ENCODE assay signal across 10 mouse cellular contexts in genomic region chr6:88872811-88873210, GRCm38 (mm10). TPM values are rescaled to one million over a fixed set of nuclear protein-coding genes. Genes with fewer than 3 reads are reported as not detected.
DNase-seq lines count a peak whose midpoint lies in the region; ATAC-seq and TF ChIP-seq lines count a peak whose summit lies in the region.
"Had no signal": no experiment of that assay in that cellular context is flagged by ENCODE, and none has a peak within 500 bp of the region (broad histone marks: within the 10 kb centered on the region; RNA-seq: fewer than 3 reads in every experiment).

No protein-coding gene starts in this region.

- peak overlapping the region; percentile 35; the same call in 1 of the 2 replicates for H3K9ac ChIP-seq in forebrain, embryonic 11.5 days (ENCODE audit: low read length)
- no peak overlapping the region for H3K9ac ChIP-seq in limb, embryonic 14.5 days (ENCODE audit: low read depth, low read length, severe bottlenecking)

- TF ChIP-seq CTCF in gastrocnemius, adult 2 months (IDR thresholded peaks at IDR 0.05): no peak

- H3K9me3 ChIP-seq in forebrain, embryonic 11.5 days (ENCODE audit: control insufficient read depth, low read length): no peaks in the 10 kb centered on the region
- no peaks in the 10 kb centered on the region for H3K9me3 ChIP-seq in limb, embryonic 14.5 days (ENCODE audit: control insufficient read depth, low read length)

- 26% methylated on average over 7 of the region's 7 CpGs for WGBS in forebrain, embryonic 11.5 days
- 24% methylated on average over 7 of the region's 7 CpGs for WGBS in limb, embryonic 14.5 days

- peak; percentile 14 for DNase-seq in gastrocnemius, adult 2 months
- no peak for DNase-seq in gastrocnemius, postnatal 4 days (ENCODE audit: low spot score in 2 of 2)
- DNase-seq in forebrain, embryonic 11.5 days (ENCODE audit: low spot score): no peak
- no peak for DNase-seq in limb, embryonic 14.5 days (ENCODE audit: low spot score)
- peak; percentile 70 for DNase-seq in retina, postnatal 7 days (ENCODE audit: low read depth, low spot score)
- no peak for DNase-seq in layer of hippocampus, postnatal 10 days (ENCODE audit: low spot score in 2 of 2)
- no peak for DNase-seq in gastrocnemius, adult 18-20 months (ENCODE audit: low spot score)
- no peak for DNase-seq in left cerebral cortex, adult 11 months (ENCODE audit: low spot score)
- DNase-seq: gastrocnemius, postnatal 10 days had no signal

- intact Hi-C loops in gastrocnemius, adult 2 months (cut with DNase I): no loop called here

- no peak overlapping the region for H3K27ac ChIP-seq in gastrocnemius, adult 2 months
- H3K27ac ChIP-seq in forebrain, embryonic 11.5 days (ENCODE audit: low read depth, low read length): no peak overlapping the region
- H3K27ac ChIP-seq in limb, embryonic 14.5 days (replicated peaks; ENCODE audit: low read depth, low read length): no peak overlapping the region
- H3K27ac ChIP-seq: left cerebral cortex, adult 2 months had no signal

- 0 out of 2 replicates have a peak, but pooled peaks have one; percentile 43 for ATAC-seq in forebrain, embryonic 11.5 days (replicated peaks; ENCODE audit: low FRiP score)
- ATAC-seq in limb, embryonic 14.5 days (ENCODE audit: low FRiP score, low read depth): peak; percentile 20; the same call in 1 of the 2 replicates

- H3K36me3 ChIP-seq in forebrain, embryonic 11.5 days (ENCODE audit: control insufficient read depth, insufficient read depth, low read length): no peaks in the 10 kb centered on the region
- H3K36me3 ChIP-seq in limb, embryonic 14.5 days (ENCODE audit: control insufficient read depth, insufficient read depth, low read length): no peaks in the 10 kb centered on the region

- TF ChIP-seq POLR2A in limb, embryonic 14.5 days (IDR thresholded peaks at IDR 0.05; ENCODE audit: borderline replicate concordance, extremely low read depth, insufficient read depth, insufficient read length): no peak

- H3K4me1 ChIP-seq in forebrain, embryonic 11.5 days (replicated peaks; ENCODE audit: control insufficient read depth, insufficient read depth, low read length): peaks cover 9% of the 10 kb centered on the region; the same call in 1 of the 2 replicates
- H3K4me1 ChIP-seq in limb, embryonic 14.5 days (ENCODE audit: control insufficient read depth, insufficient read depth, low read length): peaks cover 15% of the 10 kb centered on the region; the same call in 1 of the 2 replicates

- peaks cover 2% of the 10 kb centered on the region; the same call in 1 of the 2 replicates for H3K27me3 ChIP-seq in forebrain, embryonic 11.5 days (ENCODE audit: control insufficient read depth, insufficient read depth, low read length)
- no peaks in the 10 kb centered on the region for H3K27me3 ChIP-seq in limb, embryonic 14.5 days (ENCODE audit: control insufficient read depth, insufficient read depth, low read length)

- H3K4me2 ChIP-seq in forebrain, embryonic 11.5 days (ENCODE audit: low read depth, low read length, severe bottlenecking): peak overlapping the region; percentile 81; the same call in 1 of the 2 replicates
- H3K4me2 ChIP-seq in limb, embryonic 14.5 days (replicated peaks; ENCODE audit: low read depth, low read length, severe bottlenecking): 0 out of 2 replicates have a peak overlapping the region, but pooled peaks have one; percentile 15

- no peak overlapping the region for H3K4me3 ChIP-seq in gastrocnemius, adult 2 months
- peak overlapping the region; percentile 9; the same call in 1 of the 2 replicates for H3K4me3 ChIP-seq in forebrain, embryonic 11.5 days (ENCODE audit: low read depth, low read length)
- H3K4me3 ChIP-seq in limb, embryonic 14.5 days (replicated peaks; ENCODE audit: low read length): no peak overlapping the region

RNA-seq across cellular contexts. Expression of gene Podxl2, which starts 2.0 kb away (rescaled TPM):
- total RNA-seq in gastrocnemius, adult 2 months (2021): 10 to 100 TPM; 48.5 to 55.1 TPM
- total RNA-seq in gastrocnemius, postnatal 4 days (2021): 10 to 100 TPM; 73.0 to 75.8 TPM
- polyA plus RNA-seq in forebrain, embryonic 11.5 days (2014; fragmentation: Nextera tagmentation; extraction: Ambion mirVana): 109 and 115 TPM in 2 replicates
- 192 and 242 TPM in 2 replicates for polyA plus RNA-seq in limb, embryonic 14.5 days (2012; rRNA removed)
- 96.2 and 97.2 TPM in 2 replicates for polyA plus RNA-seq in limb, embryonic 14.5 days (2014; fragmentation: Nextera tagmentation; extraction: Ambion mirVana)
- total RNA-seq in layer of hippocampus, postnatal 10 days (2021): 100 to 1,000 TPM; 308 to 330 TPM
- total RNA-seq in gastrocnemius, adult 18-20 months (2021): 10 to 100 TPM; 63.1 to 63.5 TPM

RNA-seq across cellular contexts. Expression of gene Mcm2, which starts 25.8 kb away (rescaled TPM):
- total RNA-seq in gastrocnemius, adult 2 months (2021): 1 to 10 TPM; 6.6 to 7.5 TPM
- 10 to 100 TPM; 37.2 to 44.3 TPM for total RNA-seq in gastrocnemius, postnatal 4 days (2021)
- polyA plus RNA-seq in forebrain, embryonic 11.5 days (2014; fragmentation: Nextera tagmentation; extraction: Ambion mirVana): 248 and 259 TPM in 2 replicates
- polyA plus RNA-seq in limb, embryonic 14.5 days (2012; rRNA removed): 107 and 122 TPM in 2 replicates
- 108 and 111 TPM in 2 replicates for polyA plus RNA-seq in limb, embryonic 14.5 days (2014; fragmentation: Nextera tagmentation; extraction: Ambion mirVana)
- total RNA-seq in layer of hippocampus, postnatal 10 days (2021): 1 to 10 TPM; 9.7 TPM
- total RNA-seq in gastrocnemius, adult 18-20 months (2021): 1 to 10 TPM; 6.1 to 6.4 TPM

RNA-seq across cellular contexts. Expression of gene Tpra1, which starts 29.2 kb away (rescaled TPM):
- total RNA-seq in gastrocnemius, adult 2 months (2021): 10 to 100 TPM; 25.5 to 26.1 TPM
- 10 to 100 TPM; 23.4 to 27.2 TPM for total RNA-seq in gastrocnemius, postnatal 4 days (2021)
- polyA plus RNA-seq in forebrain, embryonic 11.5 days (2014; fragmentation: Nextera tagmentation; extraction: Ambion mirVana): 39.4 and 40.7 TPM in 2 replicates
- polyA plus RNA-seq in limb, embryonic 14.5 days (2012; rRNA removed): 141 and 190 TPM in 2 replicates
- 62.2 and 65.7 TPM in 2 replicates for polyA plus RNA-seq in limb, embryonic 14.5 days (2014; fragmentation: Nextera tagmentation; extraction: Ambion mirVana)
- total RNA-seq in layer of hippocampus, postnatal 10 days (2021): 10 to 100 TPM; 38.8 to 47.5 TPM
- 10 to 100 TPM; 17.9 to 27.9 TPM for total RNA-seq in gastrocnemius, adult 18-20 months (2021)

RNA-seq across cellular contexts. Expression of gene Abtb1, which starts 31.0 kb away (rescaled TPM):
- 10 to 100 TPM; 16.9 to 22.7 TPM for total RNA-seq in gastrocnemius, adult 2 months (2021)
- 10 to 100 TPM; 18.8 to 20.1 TPM for total RNA-seq in gastrocnemius, postnatal 4 days (2021)
- polyA plus RNA-seq in forebrain, embryonic 11.5 days (2014; fragmentation: Nextera tagmentation; extraction: Ambion mirVana): 14.4 and 15.3 TPM in 2 replicates
- 50.8 and 60.5 TPM in 2 replicates for polyA plus RNA-seq in limb, embryonic 14.5 days (2012; rRNA removed)
- 24.9 and 26.1 TPM in 2 replicates for polyA plus RNA-seq in limb, embryonic 14.5 days (2014; fragmentation: Nextera tagmentation; extraction: Ambion mirVana)
- total RNA-seq in layer of hippocampus, postnatal 10 days (2021): 10 to 100 TPM; 23.2 to 26.7 TPM
- total RNA-seq in gastrocnemius, adult 18-20 months (2021): 10 to 100 TPM; 20.6 to 23.2 TPM

Comparison
In these comparisons a context has a peak if more than half of its experiments do, and no peak if none do; other contexts are left out.
1. DNase-seq: peak in gastrocnemius, adult 2 months (single experiment) and retina, postnatal 7 days (single experiment); none in gastrocnemius, postnatal 4 days (0 of 2), forebrain, embryonic 11.5 days (single experiment), limb, embryonic 14.5 days (single experiment), layer of hippocampus, postnatal 10 days (0 of 2), gastrocnemius, adult 18-20 months (single experiment) and left cerebral cortex, adult 11 months (single experiment).
2. RNA of gene Podxl2, which starts 2.0 kb away (total RNA-seq): 308 to 330 TPM in layer of hippocampus, postnatal 10 days; 73.0 to 75.8 TPM in gastrocnemius, postnatal 4 days, 63.1 to 63.5 TPM in gastrocnemius, adult 18-20 months and 48.5 to 55.1 TPM in gastrocnemius, adult 2 months; every median in the first group is over 4 times any median in the second.